Mouse (Mus musculus) mesoderm, embryonic 11.5 days (tissue): ENCODE measurements around the gene Ly6f.

Experiments used
- DNase-seq: peaks from one replicate; pipeline ENCODE4 v3.0.0-alpha.2; 2012; ENCODE audit warnings: low read depth, low spot score

Ly6f gene

DNA sequence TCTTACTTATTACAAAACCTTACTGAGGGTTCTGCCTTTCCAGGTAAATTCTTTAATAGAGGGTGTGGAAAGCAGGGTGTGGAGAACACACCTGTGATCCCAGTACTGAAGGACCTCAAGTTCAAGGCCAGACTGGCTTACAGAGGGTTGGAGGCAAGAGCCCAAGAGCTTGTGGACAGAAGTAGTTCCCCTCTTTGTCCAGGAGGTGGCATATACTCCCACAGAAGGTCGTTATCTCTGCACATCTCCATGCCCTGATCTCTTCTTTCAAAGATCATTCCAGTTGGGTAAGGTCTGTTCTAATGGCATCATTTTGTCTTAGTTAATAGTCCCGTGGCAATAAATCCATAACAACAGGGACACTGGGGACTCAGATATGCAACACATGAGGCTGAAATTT, 49.0 kb downstream of the Ly6f start:
- DNase-seq, result no peak

DNA sequence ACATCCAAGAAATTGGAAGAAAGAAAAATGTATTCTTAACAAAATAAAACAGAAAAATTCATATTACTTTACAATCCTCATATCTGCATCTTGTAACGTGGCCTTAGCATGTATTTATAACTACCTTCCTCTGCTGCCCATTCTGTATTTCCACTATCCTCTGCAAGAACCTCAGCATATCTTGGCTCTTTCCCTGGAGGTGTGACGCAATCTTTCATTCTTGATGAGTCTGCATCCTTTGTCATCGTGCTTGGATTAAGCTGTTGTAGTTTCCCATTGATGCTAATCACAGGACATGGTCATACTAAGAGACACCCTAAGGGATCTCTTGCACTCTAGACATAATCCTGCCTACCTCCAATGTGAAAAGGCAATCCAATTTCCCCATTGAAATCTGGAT, 50.4 kb downstream of the Ly6f start:
- DNase-seq, result no peak

DNA sequence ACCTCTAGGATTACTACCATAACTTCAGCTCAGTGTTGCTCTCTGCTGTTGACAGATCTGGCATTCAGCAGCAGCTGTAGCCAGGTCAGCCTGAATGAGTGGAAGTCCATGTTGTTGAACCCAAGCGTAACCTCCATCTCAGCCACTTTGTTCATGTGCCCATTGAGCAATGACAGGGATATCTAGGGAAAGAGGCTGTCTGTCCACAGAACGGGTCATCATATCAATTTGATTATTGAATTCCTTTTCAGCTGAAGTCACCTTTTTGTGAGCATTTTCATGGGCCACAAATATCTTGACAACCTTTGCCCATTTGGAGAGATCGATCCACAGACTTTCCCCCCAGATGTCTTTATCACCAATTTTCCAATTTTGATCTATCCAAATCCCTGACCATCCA, 51.9 kb downstream of the Ly6f start:
- DNase-seq, result no peak
